Mouse (Mus musculus) small intestine, adult 2 months (tissue): ENCODE results near the gene Sirt7. TPM values are rescaled to one million over a fixed set of nuclear protein-coding genes. Genes with fewer than 3 reads are reported as not detected.

Source experiments
- H3K27ac ChIP-seq: fragments of 200-500 bp; 2 replicates; pipeline ENCODE4 v1.5.1; 2012; ENCODE audit warnings: low read depth, low read length, control low read depth, inconsistent platforms; ENCODE audit not compliant: insufficient read depth
- H3K27me3 ChIP-seq: fragments of 200-500 bp; 2 replicates; pipeline ENCODE4 v1.6.1; 2012; ENCODE audit warnings: mild to moderate bottlenecking, moderate library complexity, low read length, inconsistent platforms; ENCODE audit not compliant: control insufficient read depth, insufficient read depth
- H3K36me3 ChIP-seq: fragments of 200-500 bp; 2 replicates; pipeline ENCODE4 v1.6.1; 2012; ENCODE audit warnings: mild to moderate bottlenecking, low read length, control low read depth, inconsistent platforms; ENCODE audit not compliant: control insufficient read depth, insufficient read depth
- H3K4me1 ChIP-seq: fragments of 200-500 bp; 2 replicates; pipeline ENCODE4 v1.6.1; 2012; ENCODE audit warnings: low read length, inconsistent platforms, mixed read lengths; ENCODE audit not compliant: control insufficient read depth, insufficient read depth, insufficient read length
- H3K4me3 ChIP-seq: fragments of 200-500 bp; 2 replicates; pipeline ENCODE4 v1.5.1; 2012; ENCODE audit warnings: low read depth, mild to moderate bottlenecking, control low read depth, inconsistent platforms, low read length, moderate library complexity
- CTCF ChIP-seq: fragments of 200-500 bp; IDR thresholded peaks from 2 replicates; pipeline ENCODE4 v1.5.1; 2012; ENCODE audit warnings: low read depth, mild to moderate bottlenecking, control low read depth, inconsistent platforms, low read length, moderate library complexity, mixed read lengths; ENCODE audit not compliant: insufficient replicate concordance, insufficient read length; ENCODE audit errors: extremely low read depth
- POLR2A ChIP-seq: fragments of 200-500 bp; IDR thresholded peaks from 2 replicates; pipeline ENCODE4 v1.6.1; 2012; ENCODE audit warnings: low read depth, mild to moderate bottlenecking, control low read depth, inconsistent platforms, low read length, moderate library complexity
- WGBS: fragments of 180-500 bp; shearing (Covaris S2); methylation state at CpG from one replicate; pipeline ENCODE4 v1.1.7; 2018; 5-methylcytosine and 5-hydroxymethylcytosine counted together
- polyA plus RNA-seq: library from polyadenylated mRNA; depleted of rRNA; stranded (reverse); fragments of >200 nt; gene quantifications from 2 replicates; pipeline ENCODE4 v1.2.3, GENCODE M21; 2012; rRNA removed

Gene Sirt7
- polyA plus RNA-seq, 1 experiment: 147 TPM

- peaks cover 21% of the 10 kb centered on the region for H3K4me1 ChIP-seq
These were observed 52.1 kb downstream of the Sirt7 start, which contains the start of gene P4hb for GRCm38 (mm10) chr11:120572752-120573584. Gene P4hb, minus strand, starts transcription at chr11:120573253.

DNA sequence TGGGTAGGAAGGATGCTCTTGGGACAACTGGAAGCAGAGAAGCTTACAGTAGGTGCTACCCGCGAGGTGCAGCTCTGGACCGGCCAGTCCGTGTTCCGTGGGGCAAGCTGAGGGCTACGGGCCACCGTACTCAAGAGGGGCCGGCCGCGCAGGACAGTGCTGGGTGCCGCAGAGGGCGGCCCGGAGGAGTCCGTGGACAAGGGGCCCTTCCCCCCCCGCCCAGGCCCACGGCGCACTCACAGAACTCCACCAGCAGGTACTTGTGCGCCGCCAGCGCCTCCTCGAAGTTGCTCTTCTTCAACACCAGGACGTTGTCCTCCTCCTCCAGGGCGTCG, 52.7 kb downstream of the Sirt7 start:
- Histone ChIP-seq H3K4me3 (peak overlapping the region; percentile 70), H3K27ac (peak overlapping the region; percentile 90), H3K36me3 (peaks cover 34% of the 10 kb centered on the region), H3K27me3 (no peaks in the 10 kb centered on the region), H3K4me1 (peaks cover 19% of the 10 kb centered on the region; the same call in 1 of the 2 replicates)
- no peak for TF ChIP-seq CTCF
- no peak for TF ChIP-seq POLR2A
- WGBS: under 1% methylated on average over 24 of the region's 24 CpGs

More at GRCm38 (mm10) chr11:120572752-120573584, 52.1 kb downstream of the Sirt7 start, which contains the start of gene P4hb:
- peak within 1 kb of the TSS; percentile 92 for H3K27ac ChIP-seq
- peaks cover 34% of the 10 kb centered on the region for H3K36me3 ChIP-seq
- H3K27me3 ChIP-seq: no peaks in the 10 kb centered on the region
- TF ChIP-seq POLR2A (peak; percentile 92), CTCF (no peak)
- H3K4me3 ChIP-seq: peak within 1 kb of the TSS; percentile 74
- WGBS: under 1% methylated on average over 94 of the region's 94 CpGs

GRCm38 (mm10) chr11:120571754-120572416, 53.2 kb downstream of the Sirt7 start:
- WGBS: 2% methylated on average over 11 of the region's 11 CpGs
- Histone ChIP-seq H3K4me3 (peak overlapping the region; percentile 70), H3K36me3 (peaks cover 39% of the 10 kb centered on the region), H3K4me1 (peaks cover 14% of the 10 kb centered on the region; the same call in 1 of the 2 replicates), H3K27me3 (no peaks in the 10 kb centered on the region), H3K27ac (peak overlapping the region; percentile 90)
- TF ChIP-seq CTCF (no peak), POLR2A (no peak)

GRCm38 (mm10) chr11:120571122-120571521, 53.9 kb downstream of the Sirt7 start:
- Histone ChIP-seq H3K4me1 (peaks cover 9% of the 10 kb centered on the region; the same call in 1 of the 2 replicates), H3K27me3 (no peaks in the 10 kb centered on the region), H3K36me3 (peaks cover 46% of the 10 kb centered on the region), H3K27ac (peak overlapping the region; percentile 72; the same call in 1 of the 2 replicates), H3K4me3 (peak overlapping the region; percentile 70)
- 34% methylated on average over 3 of the region's 3 CpGs for WGBS
- TF ChIP-seq POLR2A: 0 out of 2 replicates have a peak, but pooled peaks have one; percentile 22
- no peak for TF ChIP-seq CTCF

Other genes starting within 250 kb of the Sirt7 start
- gene Faap100, start 246.5 kb downstream of the Sirt7 start, polyA plus RNA-seq: 32.0 and 49.2 TPM in 2 replicates
- 29.0 and 54.8 TPM in 2 replicates for gene Nploc4, start 187.5 kb downstream of the Sirt7 start, polyA plus RNA-seq
- 0.15 and 0.60 TPM in 2 replicates for gene Tspan10, start 182.6 kb downstream of the Sirt7 start, polyA plus RNA-seq
- 0.43 TPM in 2 replicates for gene Pde6g, start 171.7 kb downstream of the Sirt7 start, polyA plus RNA-seq
- 16.6 and 23.6 TPM in 2 replicates for gene Oxld1, start 167.2 kb downstream of the Sirt7 start, polyA plus RNA-seq
- 3.6 and 4.4 TPM in 2 replicates for gene Ccdc137, start 167.1 kb downstream of the Sirt7 start, polyA plus RNA-seq
- gene Arl16, start 157.6 kb downstream of the Sirt7 start, polyA plus RNA-seq: 14.3 and 15.4 TPM in 2 replicates
- gene Mrpl12, start 140.6 kb downstream of the Sirt7 start, polyA plus RNA-seq: 130 and 155 TPM in 2 replicates
- gene Slc25a10, start 133.4 kb downstream of the Sirt7 start, polyA plus RNA-seq: 298 and 416 TPM in 2 replicates
- 1.4 and 2.6 TPM in 2 replicates for gene Gcgr, start 94.5 kb downstream of the Sirt7 start, polyA plus RNA-seq
- 24.0 and 30.3 TPM in 2 replicates for gene Mcrip1, start 75.5 kb downstream of the Sirt7 start, polyA plus RNA-seq
- gene Ppp1r27, start 74.1 kb downstream of the Sirt7 start, polyA plus RNA-seq: 0.51 TPM in 1 of 2 replicates, not detected in the other
- gene P4hb, start 52.0 kb downstream of the Sirt7 start, polyA plus RNA-seq: 442 and 705 TPM in 2 replicates
- gene Arhgdia, start 43.6 kb downstream of the Sirt7 start, polyA plus RNA-seq: 489 and 1,022 TPM in 2 replicates
- gene Alyref, start 26.9 kb downstream of the Sirt7 start, polyA plus RNA-seq: 12.0 and 24.0 TPM in 2 replicates
- gene Anapc11, start 26.8 kb downstream of the Sirt7 start, polyA plus RNA-seq: 46.4 and 97.9 TPM in 2 replicates
- gene Npb, start 16.8 kb downstream of the Sirt7 start, polyA plus RNA-seq: 0.98 and 7.2 TPM in 2 replicates
- 449 and 1,029 TPM in 2 replicates for gene Pcyt2, start 7.3 kb downstream of the Sirt7 start, polyA plus RNA-seq
- 24.8 and 33.6 TPM in 2 replicates for gene Mafg, start 8.4 kb upstream of the Sirt7 start, polyA plus RNA-seq
- 17.1 and 19.9 TPM in 2 replicates for gene Pycr1, start 18.5 kb upstream of the Sirt7 start, polyA plus RNA-seq
- gene Myadml2, start 22.9 kb upstream of the Sirt7 start, polyA plus RNA-seq: 0.39 and 1.0 TPM in 2 replicates
- 0.67 and 0.99 TPM in 2 replicates for gene Notum, start 35.9 kb upstream of the Sirt7 start, polyA plus RNA-seq
- 86.9 and 138 TPM in 2 replicates for gene Aspscr1, start 47.7 kb upstream of the Sirt7 start, polyA plus RNA-seq
- 38.4 and 46.2 TPM in 2 replicates for gene Cenpx, start 88.5 kb upstream of the Sirt7 start, polyA plus RNA-seq
- 22.0 and 23.9 TPM in 2 replicates for gene Lrrc45, start 88.7 kb upstream of the Sirt7 start, polyA plus RNA-seq
- 4.1 and 5.1 TPM in 2 replicates for gene Rac3, start 96.2 kb upstream of the Sirt7 start, polyA plus RNA-seq
- 102 and 127 TPM in 2 replicates for gene Dcxr, start 102.0 kb upstream of the Sirt7 start, polyA plus RNA-seq
- gene Cbr2, start 106.9 kb upstream of the Sirt7 start, polyA plus RNA-seq: 1.2 and 11.4 TPM in 2 replicates
- gene Hmga1b, start 137.6 kb upstream of the Sirt7 start, polyA plus RNA-seq: 1.4 and 58.5 TPM in 2 replicates
- gene Rfng, start 159.0 kb upstream of the Sirt7 start, polyA plus RNA-seq: 41.0 and 90.5 TPM in 2 replicates
- 57.5 and 86.4 TPM in 2 replicates for gene Gps1, start 159.0 kb upstream of the Sirt7 start, polyA plus RNA-seq
- 24.1 and 29.0 TPM in 2 replicates for gene Dus1l, start 171.2 kb upstream of the Sirt7 start, polyA plus RNA-seq
- gene Fasn, start 199.3 kb upstream of the Sirt7 start, polyA plus RNA-seq: 151 and 154 TPM in 2 replicates